Comparison of ENCODE assay signal across 43 mouse cellular contexts in the genomic region with DNA sequence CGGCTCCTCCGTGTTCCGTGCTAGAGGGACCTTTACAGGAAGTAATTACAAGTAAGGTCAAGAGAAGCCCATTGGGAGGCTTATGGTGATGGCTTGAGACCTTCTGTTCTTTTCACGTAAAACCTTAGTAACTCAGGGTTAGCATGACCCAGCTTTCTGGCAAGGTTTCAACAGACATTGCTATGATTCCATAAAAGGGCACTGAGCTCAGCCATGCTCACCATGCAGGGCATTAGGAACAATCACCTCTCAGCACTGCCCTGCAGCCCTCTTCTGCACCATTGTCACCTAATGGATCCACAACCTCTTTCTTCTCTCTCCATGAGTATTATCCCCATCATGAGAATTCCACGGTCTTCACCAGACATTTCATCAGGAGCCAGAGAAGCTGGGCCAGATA. TPM values are rescaled to one million over a fixed set of nuclear protein-coding genes. Genes with fewer than 3 reads are reported as not detected.
DNase-seq lines count a peak whose midpoint lies in the region.
"Had no signal": no experiment of that assay in that cellular context is flagged by ENCODE, and none has a peak within 500 bp of the region (broad histone marks: within the 10 kb centered on the region; RNA-seq: fewer than 3 reads in every experiment).

No protein-coding gene starts in this region.

- peak; percentile 40 for DNase-seq in adrenal gland, adult 2 months
- no peak for DNase-seq in adrenal gland, postnatal 25 days
- DNase-seq in kidney, adult 9 months: peak; percentile 19
- DNase-seq in kidney, postnatal 25 days: no peak
- peak; percentile 12 for DNase-seq in ovary, adult 18-20 months (ENCODE audit: low spot score)
- no peak for DNase-seq in ovary, postnatal 36 days (ENCODE audit: low spot score)
- no peak for DNase-seq in thymus, adult 18-20 months
- no peak for DNase-seq in cerebellum, postnatal 4 days (ENCODE audit: low spot score in 2 of 2)
- DNase-seq: adrenal gland, postnatal 14 days; cerebellum, adult 9-10 months; cerebellum, postnatal 36 days; embryo, embryonic 11 days; heart, postnatal 10 days; kidney, adult 8-10 months; kidney, postnatal 36 days; right cerebral cortex, adult 18-20 months; spleen, adult 18-20 months; thymus, postnatal 14 days had no signal

RNA-seq across cellular contexts. Expression of gene 1700024P04Rik, which starts 12.7 kb away (rescaled TPM):
- not detected for total RNA-seq in adrenal gland, adult 2 months (2021)
- not detected in 2 replicates for polyA plus RNA-seq in adrenal gland, adult 2 months (2012; rRNA removed)
- total RNA-seq in adrenal gland, postnatal 25 days (2021): not detected in 2 replicates
- total RNA-seq: adrenal gland, postnatal 14 days; gastrocnemius, adult 8-10 months; gastrocnemius, postnatal 4 days; heart, adult 8-10 months; heart, postnatal 10 days; layer of hippocampus, adult 2 months; layer of hippocampus, postnatal 14 days; left cerebral cortex, adult 2 months; left cerebral cortex, postnatal 25 days; liver, adult 2 months; megakaryocyte progenitor cell, adult 5-6 weeks; MEL had no signal
- polyA plus RNA-seq: embryonic facial prominence, embryonic 13.5 days; erythroblast, embryonic 14.5 days; forebrain, embryonic 11.5 days; forebrain, embryonic 16.5 days; heart, embryonic 13.5 days; hindbrain, embryonic 10.5 days; hindbrain, embryonic 15.5 days; inflammation-experienced regulatory T-cells, adult 6 months; limb, embryonic 12.5 days; liver, adult 2 months; liver, embryonic 15.5 days; lung, embryonic 16.5 days; midbrain, embryonic 10.5 days; midbrain, embryonic 15.5 days; neural tube, embryonic 15.5 days; urinary bladder, adult 2 months had no signal

RNA-seq across cellular contexts. Expression of gene Tnpo1, which starts 45.5 kb away (rescaled TPM):
- total RNA-seq in adrenal gland, adult 2 months (2021): 100 to 1,000 TPM; 126 to 127 TPM
- 7.4 and 9.6 TPM in 2 replicates for polyA plus RNA-seq in adrenal gland, adult 2 months (2012; rRNA removed)
- total RNA-seq in adrenal gland, postnatal 25 days (2021): 106 and 135 TPM in 2 replicates

Comparison
In these comparisons a context has a peak if more than half of its experiments do, and no peak if none do; other contexts are left out.
1. DNase-seq: peak in adrenal gland, adult 2 months (single experiment), kidney, adult 9 months (single experiment) and ovary, adult 18-20 months (single experiment); none in adrenal gland, postnatal 25 days (single experiment), kidney, postnatal 25 days (0 of 2), ovary, postnatal 36 days (single experiment), thymus, adult 18-20 months (0 of 2) and cerebellum, postnatal 4 days (0 of 2).